Mouse (Mus musculus) G1E (cell line): ENCODE measurements around the gene Apol6. TPM values are rescaled to one million over a fixed set of nuclear protein-coding genes. Genes with fewer than 3 reads are reported as not detected.

Source experiments
- ATAC-seq: 2 replicates; pipeline ENCODE4 v1.8.0; 2016; ENCODE audit warnings: mild to moderate bottlenecking; ENCODE audit not compliant: insufficient number of reproducible peaks, poor library complexity, low FRiP score, severe bottlenecking; ENCODE audit errors: extremely low read depth
- DNase-seq: peaks from one replicate; pipeline ENCODE4 v3.0.0; 2012; ENCODE audit warnings: low spot score
- H3K27me3 ChIP-seq: 2 replicates; pipeline ENCODE4 v1.6.1; 2012; ENCODE audit warnings: mild to moderate bottlenecking, low read length, inconsistent platforms; ENCODE audit not compliant: insufficient read depth
- H3K36me3 ChIP-seq: replicated peaks from 2 replicates; pipeline ENCODE3; 2012; ENCODE audit warnings: mild to moderate bottlenecking, inconsistent platforms
- H3K4me1 ChIP-seq: 2 replicates; pipeline ENCODE4 v1.6.1; 2012; ENCODE audit warnings: low read depth, low read length, inconsistent platforms, mixed read lengths; ENCODE audit not compliant: insufficient read depth
- H3K4me3 ChIP-seq: 2 replicates; pipeline ENCODE4 v1.5.1; 2012; ENCODE audit warnings: low read depth, mild to moderate bottlenecking, inconsistent platforms, low read length, moderate library complexity, mixed read lengths
- H3K9me3 ChIP-seq: replicated peaks from 2 replicates; pipeline ENCODE4 v1.6.1; 2012; ENCODE audit warnings: inconsistent platforms
- CTCF ChIP-seq: IDR thresholded peaks from 2 replicates; pipeline ENCODE4 v1.5.1; 2012; ENCODE audit warnings: low read depth, low read length, inconsistent platforms, mixed read lengths
- GATA1 ChIP-seq: IDR thresholded peaks from 2 replicates; pipeline ENCODE4 v1.6.1; 2012; ENCODE audit warnings: borderline replicate concordance, low read length, inconsistent platforms, mixed read lengths
- GATA2 ChIP-seq: IDR thresholded peaks from 2 replicates; pipeline ENCODE4 v1.6.1; 2012; ENCODE audit warnings: low read depth, low read length, inconsistent platforms, borderline replicate concordance
- POLR2AphosphoS5 ChIP-seq: IDR thresholded peaks from 2 replicates; pipeline ENCODE4 v1.6.1; 2012; ENCODE audit warnings: low read depth, low read length, inconsistent platforms; ENCODE audit not compliant: insufficient replicate concordance
- TAL1 ChIP-seq: conservative IDR thresholded peaks from 2 replicates; pipeline ENCODE4 v1.6.1; 2012; ENCODE audit warnings: low read depth, low read length, inconsistent platforms, mixed read lengths
- polyA plus RNA-seq: library from polyadenylated mRNA; stranded (reverse); fragments of >175 nt; gene quantifications from 2 replicates; pipeline ENCODE4 v1.2.3, GENCODE M21; 2012
- total RNA-seq, 2 experiments: library from RNA; stranded (forward) in 1 of 2; stranded (reverse) in 1 of 2; fragments of 200-1000 nt in 1 of 2; fragments of >200 nt in 1 of 2; fragmentation: Nextera tagmentation in 1 of 2; gene quantifications; 2 replicates each; pipeline ENCODE4 v1.2.3; 2014 to 2017

Apol6 gene
- total and polyA plus RNA-seq, 3 experiments: 0.22 TPM; not detected in 2

DNA sequence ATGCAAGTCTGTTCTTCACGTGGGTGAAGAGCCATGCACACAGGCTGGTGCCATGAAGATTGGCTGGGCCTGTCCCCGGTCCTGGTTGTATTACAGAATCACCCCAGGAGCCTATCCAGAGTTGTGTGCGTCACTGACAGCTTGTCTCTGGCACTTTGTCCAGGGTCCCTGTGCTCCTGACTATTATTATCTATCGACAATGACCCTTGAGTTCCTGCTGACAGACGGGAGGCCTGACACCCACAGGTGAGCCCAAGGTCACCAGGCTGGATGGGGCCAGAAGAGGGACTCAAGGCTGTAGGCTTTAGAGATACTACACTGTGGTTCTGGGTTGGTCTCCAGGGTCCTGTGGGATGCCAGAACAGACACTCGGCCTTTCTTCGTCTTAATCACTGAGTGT lies 25.0 kb upstream of the Apol6 start:
- Histone ChIP-seq H3K4me1 (no peaks in the 10 kb centered on the region), H3K9me3 (no peaks in the 10 kb centered on the region), H3K4me3 (no peak overlapping the region), H3K27me3 (peaks cover 18% of the 10 kb centered on the region), H3K36me3 (no peaks in the 10 kb centered on the region)
- ATAC-seq (no peak), DNase-seq (no peak)
- TF ChIP-seq GATA1 (no peak), TAL1 (no peak), GATA2 (no peak), POLR2AphosphoS5 (no peak), CTCF (no peak)

DNA sequence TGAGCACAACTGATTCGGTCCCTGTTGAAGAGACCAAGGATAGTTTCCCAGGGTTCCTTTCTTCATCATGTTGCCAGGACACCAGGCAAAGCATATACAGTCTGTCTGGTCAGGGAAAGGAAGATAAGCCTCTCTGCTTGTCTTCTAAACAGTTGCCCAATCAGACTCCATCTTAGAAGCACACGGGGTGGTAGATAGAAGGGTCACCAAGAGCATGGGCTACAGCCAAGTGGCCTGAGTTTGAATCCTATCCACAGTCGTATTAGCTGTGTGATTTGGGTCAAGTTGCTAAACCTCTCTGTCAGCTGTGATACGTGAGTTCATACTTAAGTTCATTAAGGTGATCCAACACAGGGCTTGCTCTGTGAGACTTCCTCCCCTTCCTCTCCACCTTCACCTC lies 24.4 kb upstream of the Apol6 start:
- no peak for DNase-seq
- no peak for ATAC-seq
- TF ChIP-seq GATA2 (no peak), TAL1 (no peak), CTCF (no peak), POLR2AphosphoS5 (no peak), GATA1 (no peak)
- Histone ChIP-seq H3K27me3 (peaks cover 19% of the 10 kb centered on the region), H3K9me3 (no peaks in the 10 kb centered on the region), H3K4me1 (no peaks in the 10 kb centered on the region), H3K36me3 (no peaks in the 10 kb centered on the region), H3K4me3 (no peak overlapping the region)

DNA sequence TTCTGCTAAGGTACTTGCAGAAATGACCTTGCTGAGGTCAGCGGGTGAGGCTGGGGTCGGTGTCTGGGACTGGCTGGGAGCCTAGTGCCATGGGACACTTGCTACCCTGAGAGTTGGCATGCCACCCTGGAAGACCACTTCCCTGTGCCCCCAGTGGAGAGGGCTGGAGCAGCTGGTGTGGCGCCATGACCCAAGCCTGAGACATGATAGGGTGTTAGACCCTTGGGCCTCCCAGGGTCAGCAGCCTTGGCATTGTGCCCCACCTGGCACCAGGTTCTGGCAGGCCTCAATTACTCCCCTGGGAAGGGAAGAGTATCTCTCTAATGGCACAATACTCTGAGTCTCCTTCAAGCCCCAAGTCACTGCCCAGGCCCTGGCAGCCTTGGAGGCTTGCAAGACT lies 23.5 kb upstream of the Apol6 start:
- H3K36me3 ChIP-seq: no peaks in the 10 kb centered on the region
- ATAC-seq: no peak
- TF ChIP-seq GATA1 (no peak), POLR2AphosphoS5 (no peak), TAL1 (no peak), CTCF (no peak), GATA2 (no peak)
- peaks cover 25% of the 10 kb centered on the region for H3K27me3 ChIP-seq
- no peaks in the 10 kb centered on the region for H3K9me3 ChIP-seq
- no peak for DNase-seq
- H3K4me3 ChIP-seq: no peak overlapping the region
- H3K4me1 ChIP-seq: no peaks in the 10 kb centered on the region

DNA sequence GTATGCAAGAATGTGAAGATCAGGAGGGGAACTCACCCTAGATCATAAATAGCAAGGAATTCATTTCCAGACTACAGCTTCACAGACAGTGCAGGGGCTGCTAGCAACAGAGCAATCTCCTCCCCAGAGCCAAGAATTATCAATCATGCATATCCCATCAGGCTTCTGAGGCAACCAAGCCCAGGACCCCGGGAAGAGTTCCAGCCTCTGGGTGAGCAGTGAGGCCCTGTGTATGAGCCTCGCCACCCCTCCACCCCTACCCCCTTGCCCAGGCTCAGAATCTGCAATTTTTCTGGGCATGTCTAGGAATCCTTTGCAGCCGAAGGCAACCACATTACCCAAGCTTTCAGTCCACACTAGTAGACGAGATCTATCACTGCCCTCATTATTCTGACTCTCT lies 22.7 kb upstream of the Apol6 start:
- ATAC-seq: no peak
- no peak for TF ChIP-seq TAL1
- TF ChIP-seq GATA2: no peak
- no peak for TF ChIP-seq POLR2AphosphoS5
- no peak for TF ChIP-seq GATA1
- TF ChIP-seq CTCF: no peak
- no peaks in the 10 kb centered on the region for H3K9me3 ChIP-seq
- no peaks in the 10 kb centered on the region for H3K36me3 ChIP-seq
- no peak for DNase-seq
- peaks cover 25% of the 10 kb centered on the region for H3K27me3 ChIP-seq
- H3K4me3 ChIP-seq: no peak overlapping the region
- no peaks in the 10 kb centered on the region for H3K4me1 ChIP-seq

DNA sequence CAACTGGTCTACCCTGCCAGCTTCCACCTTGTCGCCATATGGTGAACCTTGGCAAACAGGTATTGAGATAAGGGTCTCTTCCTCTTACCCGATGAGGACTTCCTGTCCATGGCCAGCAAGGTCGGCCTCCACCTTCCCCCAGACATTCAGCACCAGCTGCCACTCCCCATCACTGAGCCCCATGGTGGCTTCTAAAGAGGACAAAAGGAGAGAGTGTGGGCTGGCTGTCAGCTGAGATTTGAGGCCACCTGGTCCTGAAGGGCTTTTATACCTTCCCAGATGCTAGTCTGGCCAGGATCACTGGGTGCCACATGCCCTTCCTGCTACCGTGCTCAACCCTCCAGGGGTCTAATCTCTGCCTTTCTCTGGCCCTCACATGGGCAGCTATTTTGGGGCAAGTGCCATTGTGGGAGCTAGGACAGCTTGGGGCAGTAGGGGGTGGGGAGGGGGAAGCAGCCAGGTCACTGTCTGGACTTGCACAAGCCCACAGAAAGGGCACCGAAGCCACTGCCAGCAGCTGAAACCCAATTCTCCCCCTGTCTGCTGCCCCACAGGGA lies 22.1 kb upstream of the Apol6 start:
- DNase-seq: no peak
- H3K36me3 ChIP-seq: no peaks in the 10 kb centered on the region
- TF ChIP-seq GATA1: no peak
- no peak for TF ChIP-seq TAL1
- TF ChIP-seq CTCF: no peak
- TF ChIP-seq GATA2: no peak
- no peak for TF ChIP-seq POLR2AphosphoS5
- ATAC-seq: no peak
- no peak overlapping the region for H3K4me3 ChIP-seq
- no peaks in the 10 kb centered on the region for H3K9me3 ChIP-seq
- no peaks in the 10 kb centered on the region; the same call in 1 of the 2 replicates for H3K4me1 ChIP-seq
- peaks cover 30% of the 10 kb centered on the region for H3K27me3 ChIP-seq

DNA sequence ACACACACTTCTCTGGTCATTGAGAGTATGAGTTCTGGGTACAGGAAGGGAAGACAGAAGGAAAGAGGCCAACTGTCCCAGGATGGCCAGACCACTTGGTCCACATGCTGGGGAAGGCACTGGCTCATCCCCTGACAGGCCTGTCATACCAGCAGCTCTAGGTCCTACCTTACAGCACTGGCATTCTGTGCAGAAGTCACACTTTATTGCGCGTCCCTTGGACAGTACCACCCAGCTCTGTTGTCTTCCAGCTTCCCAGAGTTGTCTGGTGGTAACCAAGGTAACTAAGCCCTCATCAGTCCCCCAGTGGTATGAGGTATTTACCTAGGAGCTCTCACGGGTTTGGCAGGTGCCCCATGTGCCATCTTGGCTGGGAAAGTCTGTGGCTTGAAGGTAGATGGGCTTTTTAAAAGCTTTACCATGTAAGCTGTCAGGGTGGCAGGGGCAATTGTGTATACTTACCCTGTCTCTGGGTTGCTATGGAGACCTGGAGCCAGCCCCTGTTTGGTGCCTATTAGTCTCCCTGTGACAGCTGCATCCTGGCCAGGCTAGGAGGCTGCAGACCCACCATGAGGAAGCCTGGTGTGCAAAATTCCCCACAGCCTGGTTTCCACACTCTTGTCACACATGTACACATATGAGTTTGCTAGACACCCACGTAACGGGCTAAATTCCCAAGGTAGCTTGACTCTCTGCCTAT lies 18.5 kb upstream of the Apol6 start:
- Histone ChIP-seq H3K4me3 (no peak overlapping the region), H3K9me3 (no peaks in the 10 kb centered on the region), H3K4me1 (no peaks in the 10 kb centered on the region; the same call in 1 of the 2 replicates), H3K36me3 (no peaks in the 10 kb centered on the region), H3K27me3 (peaks cover 40% of the 10 kb centered on the region)
- TF ChIP-seq GATA1: no peak
- DNase-seq (no peak), ATAC-seq (no peak)

DNA sequence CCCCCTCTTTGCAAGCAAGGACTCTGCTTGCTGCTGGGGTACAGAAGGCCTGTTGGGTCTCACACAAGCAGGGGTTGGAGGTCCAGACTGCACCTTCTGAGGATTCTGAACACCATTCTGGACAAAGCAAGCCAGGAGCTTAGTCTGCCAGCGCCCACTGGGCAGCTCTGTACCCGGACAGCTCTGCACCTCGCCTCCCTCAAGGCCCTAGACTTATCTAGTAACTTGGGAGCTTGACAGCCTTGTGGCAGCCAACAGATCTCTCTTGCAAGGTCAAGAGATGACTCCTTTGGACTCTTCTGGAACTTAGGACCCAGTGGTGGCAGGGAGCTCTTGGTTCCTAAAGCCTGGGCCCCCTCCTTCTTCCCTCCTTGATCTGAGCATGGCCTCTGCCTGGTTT lies 17.4 kb upstream of the Apol6 start:
- Histone ChIP-seq H3K27me3 (peaks cover 39% of the 10 kb centered on the region), H3K4me1 (no peaks in the 10 kb centered on the region; the same call in 1 of the 2 replicates), H3K4me3 (no peak overlapping the region), H3K9me3 (no peaks in the 10 kb centered on the region), H3K36me3 (no peaks in the 10 kb centered on the region)
- ATAC-seq: no peak
- DNase-seq: no peak
- TF ChIP-seq GATA1: no peak
- no peak for TF ChIP-seq TAL1
- no peak for TF ChIP-seq CTCF
- TF ChIP-seq GATA2: no peak
- TF ChIP-seq POLR2AphosphoS5: no peak
